Mouse (Mus musculus): ENCODE measurements around the gene Cyp2d26.
A peak's percentile ranks its signal among the peaks of the same experiment; 100 is the strongest.
"Not testable (repeated sequence)": the region's sequence is repeated elsewhere in the genome, so short reads cannot be mapped to it uniquely, and the experiment has no call there.

The Cyp2d26 gene

DNA sequence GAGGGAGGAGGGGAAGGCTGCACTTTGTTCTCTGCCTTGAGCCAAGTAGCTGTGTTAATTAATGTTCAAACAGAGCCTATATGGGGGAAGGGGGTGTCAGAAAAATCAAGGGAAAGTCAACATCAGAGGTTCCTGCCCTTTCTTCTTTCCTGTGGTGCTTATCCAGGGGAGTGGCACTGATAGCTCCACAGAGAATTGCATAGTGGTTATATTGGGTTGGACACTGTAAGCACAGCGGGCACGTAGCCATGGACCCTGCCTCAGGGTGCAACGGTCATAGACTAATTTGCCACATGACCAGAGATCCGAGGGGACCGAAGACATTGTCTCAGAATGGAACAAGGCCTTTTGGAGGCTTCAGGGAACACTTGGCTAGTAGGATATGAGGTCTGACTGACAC lies at the start of gene Cyp2d26:
TSS of gene Cyp2d26 (minus strand) at position 18 of the 400 bp plus-strand sequence.
- no peak for DNase-seq (ENCODE audit: extremely low read depth, low read depth, low spot score)

DNA sequence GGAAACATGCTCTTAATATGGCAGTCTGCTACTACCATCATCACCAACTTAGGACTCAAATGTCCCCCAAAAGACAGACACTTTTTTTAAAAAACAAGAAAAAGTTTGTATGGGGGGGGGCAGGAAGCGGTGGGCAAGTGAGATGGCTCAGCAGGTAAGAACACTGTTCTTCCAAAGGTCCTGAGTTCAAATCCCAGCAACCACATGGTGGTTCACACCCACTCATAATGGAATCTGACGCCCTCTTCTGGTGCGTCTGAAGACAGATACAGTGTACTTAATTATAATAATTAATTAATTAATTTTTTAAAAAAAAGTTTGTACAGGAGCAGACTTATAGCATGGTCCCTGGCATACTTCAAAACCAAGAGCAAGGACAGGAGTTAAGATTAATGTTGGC lies 45.1 kb upstream of the Cyp2d26 start:
- no peak for DNase-seq (ENCODE audit: extremely low read depth, low read depth, low spot score)

DNA sequence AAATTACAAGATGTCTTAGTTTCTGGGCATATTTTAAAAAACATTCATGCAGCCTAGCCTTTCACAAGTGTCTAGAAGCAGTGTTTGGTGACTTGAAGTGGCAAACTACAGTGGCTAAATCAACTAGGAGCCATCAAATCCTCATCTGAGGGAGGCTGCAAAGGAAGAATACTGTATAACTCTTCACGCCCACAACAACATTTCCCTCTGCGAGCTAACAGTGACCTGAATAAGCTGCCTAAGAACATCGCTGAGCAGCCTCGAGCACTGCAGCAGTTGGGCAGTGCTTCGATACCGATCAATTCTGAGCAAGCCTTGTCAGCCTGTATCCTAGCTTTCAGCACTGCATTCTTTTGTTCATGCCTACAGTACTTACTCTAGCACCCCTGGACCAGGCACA lies 35.8 kb upstream of the Cyp2d26 start:
- no peak for DNase-seq (ENCODE audit: extremely low read depth, low read depth, low spot score)

DNA sequence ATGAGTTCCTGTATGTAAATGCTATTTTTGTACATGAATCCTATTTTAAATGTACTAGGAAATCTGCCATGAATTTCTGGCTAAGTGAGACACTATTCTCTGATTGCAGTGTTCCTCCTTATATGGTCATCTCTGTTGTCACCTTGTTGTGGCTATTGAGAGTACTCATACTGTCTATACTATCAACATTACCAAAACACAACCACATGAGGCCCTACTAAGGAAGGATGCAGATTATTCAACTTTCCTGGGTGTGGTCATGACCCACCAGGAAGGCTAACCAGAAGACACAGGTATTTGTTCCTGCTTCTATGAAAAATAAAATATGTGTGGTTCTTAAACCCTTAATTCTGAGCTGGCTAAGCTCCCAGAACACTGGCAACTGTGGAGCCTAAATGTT lies 31.8 kb upstream of the Cyp2d26 start:
- peak; percentile 50 for DNase-seq (ENCODE audit: extremely low read depth, low read depth, low spot score)

DNA sequence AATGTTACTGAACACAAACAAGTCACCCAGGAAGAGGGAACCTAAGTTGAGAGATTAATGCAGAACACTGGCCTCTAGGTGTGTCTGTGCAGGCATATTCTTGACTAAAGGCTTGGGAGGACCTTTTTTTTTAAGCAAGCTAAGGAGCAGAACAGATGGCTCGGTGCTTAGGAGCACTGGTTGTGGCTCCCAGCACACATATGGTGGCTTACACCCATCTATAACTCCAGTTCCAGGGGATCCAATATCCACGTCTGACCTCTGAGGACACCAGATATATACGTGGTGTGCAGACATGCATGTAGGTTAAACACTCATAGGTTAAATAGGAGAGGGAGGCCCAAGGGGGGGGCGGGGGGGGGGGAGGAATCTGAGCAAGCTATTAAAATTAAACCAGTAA lies 28.3 kb upstream of the Cyp2d26 start:
- no peak for DNase-seq (ENCODE audit: extremely low read depth, low read depth, low spot score)

DNA sequence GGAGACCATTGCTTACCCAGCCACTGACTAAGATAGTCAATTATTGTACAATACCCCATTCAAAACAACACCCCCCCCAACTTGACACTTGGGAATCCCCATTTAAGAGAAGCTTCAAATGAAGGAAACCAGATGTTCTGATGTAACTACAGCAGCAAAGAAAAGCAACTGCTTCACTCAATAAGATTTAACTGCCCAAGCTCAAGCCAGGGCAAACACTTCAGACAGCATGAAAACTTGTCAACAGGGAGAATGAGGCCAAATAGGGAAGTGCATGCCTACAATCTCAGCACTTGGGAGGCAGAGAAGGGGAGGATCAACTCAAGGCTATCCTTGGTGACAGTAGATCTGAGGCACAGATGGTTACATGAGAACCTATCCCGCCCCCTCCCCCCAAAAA lies 27.6 kb upstream of the Cyp2d26 start:
- DNase-seq (ENCODE audit: extremely low read depth, low read depth, low spot score) = no peak

DNA sequence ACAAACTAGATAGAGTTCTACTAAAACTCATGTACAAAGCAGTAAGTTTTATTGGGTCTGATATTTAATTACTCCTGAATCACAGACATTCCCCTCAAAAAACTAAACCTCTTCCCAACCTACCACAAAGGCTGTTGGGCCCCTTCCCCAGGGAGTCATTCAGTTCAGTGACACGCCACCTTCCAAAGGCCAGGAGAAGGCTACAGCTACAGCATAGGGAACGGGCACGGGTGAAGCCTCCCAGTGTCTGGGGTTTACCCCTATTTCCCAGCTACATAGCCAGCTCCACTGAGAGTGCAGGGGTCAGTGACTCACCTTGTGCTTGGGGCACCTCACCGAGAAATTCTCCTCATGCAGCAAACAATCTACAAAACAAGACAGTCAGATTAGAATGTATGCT lies 21.2 kb upstream of the Cyp2d26 start:
- no peak for DNase-seq (ENCODE audit: extremely low read depth, low read depth, low spot score)

DNA sequence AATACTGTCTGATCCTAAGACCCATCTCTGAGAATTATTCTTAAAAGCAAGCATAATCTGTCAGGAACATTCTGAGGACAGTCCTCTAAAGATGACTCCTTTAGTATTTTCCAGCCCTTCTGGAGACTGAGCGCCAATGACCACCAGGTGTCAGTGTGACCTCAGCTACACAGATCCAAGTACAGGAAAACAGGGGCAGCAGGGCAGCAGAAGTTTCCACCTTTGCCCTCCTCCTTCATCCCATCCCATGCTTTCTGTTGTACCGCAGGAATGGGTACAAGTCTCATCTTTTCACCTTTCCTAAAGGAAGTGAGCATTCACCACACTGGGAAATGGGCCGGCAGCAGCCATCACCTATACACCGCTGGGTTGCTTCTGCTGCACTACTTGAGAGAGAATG lies 20.7 kb upstream of the Cyp2d26 start:
- no peak for DNase-seq (ENCODE audit: extremely low read depth, low read depth, low spot score)

DNA sequence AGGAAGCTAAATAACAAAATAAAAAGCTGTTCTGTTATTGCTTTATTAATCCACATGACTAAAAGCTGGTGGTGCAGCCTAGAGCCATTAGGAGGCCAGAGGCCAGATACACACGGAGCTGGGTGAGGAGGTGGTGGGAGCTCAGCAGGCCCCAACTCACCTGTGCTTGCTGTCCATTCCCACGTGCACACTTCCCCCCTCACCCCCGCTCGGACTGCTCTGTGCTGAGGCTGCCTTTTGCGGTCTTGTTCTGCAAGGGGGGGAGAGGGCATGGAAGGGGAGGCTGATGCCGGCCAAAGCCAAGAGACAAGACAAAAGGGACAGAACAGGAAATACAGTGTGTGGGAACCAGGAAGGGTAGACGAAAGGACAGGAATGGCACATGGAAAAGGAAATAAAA lies 20.2 kb upstream of the Cyp2d26 start:
- DNase-seq (ENCODE audit: extremely low read depth, low read depth, low spot score) = no peak

DNA sequence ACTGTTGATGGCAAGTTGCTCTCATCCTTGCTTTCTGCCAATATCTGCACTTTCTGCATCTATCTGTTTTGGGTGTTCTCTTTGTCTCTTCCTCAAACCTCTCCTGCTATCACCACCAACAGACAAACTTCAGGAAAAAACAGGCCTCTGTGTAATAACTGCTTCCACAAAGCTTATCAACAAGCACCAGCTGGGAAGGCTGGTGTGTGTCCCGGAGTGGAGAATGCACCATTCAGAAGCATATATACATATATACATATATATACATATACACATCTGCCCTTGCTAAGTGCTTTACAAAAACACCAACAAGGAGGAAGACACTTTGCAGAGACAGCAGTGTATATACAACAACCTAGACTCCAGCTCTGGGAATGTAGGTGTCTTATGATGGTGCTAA lies 16.5 kb upstream of the Cyp2d26 start:
- no peak for DNase-seq (ENCODE audit: extremely low read depth, low read depth, low spot score)

DNA sequence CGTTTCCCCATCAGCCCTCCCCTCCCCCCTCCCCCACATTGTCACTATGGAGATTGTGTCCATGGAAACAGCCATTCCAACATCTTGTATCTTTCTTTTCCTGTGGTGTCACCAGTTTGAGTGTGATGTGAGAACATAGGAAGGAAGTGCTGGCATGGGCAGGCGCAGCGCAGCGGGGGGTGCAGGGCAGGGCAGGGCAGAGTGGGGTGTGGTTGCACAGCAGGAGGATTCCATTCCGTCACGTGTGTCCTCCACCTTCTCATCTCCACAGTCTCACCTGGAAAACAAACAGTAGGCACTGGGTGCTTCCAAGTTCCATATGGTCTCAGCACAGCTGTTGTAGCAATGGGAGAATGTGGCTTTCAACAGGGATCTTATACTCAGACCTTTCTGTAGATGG lies 15.4 kb upstream of the Cyp2d26 start:
- no peak for DNase-seq (ENCODE audit: extremely low read depth, low read depth, low spot score)

DNA sequence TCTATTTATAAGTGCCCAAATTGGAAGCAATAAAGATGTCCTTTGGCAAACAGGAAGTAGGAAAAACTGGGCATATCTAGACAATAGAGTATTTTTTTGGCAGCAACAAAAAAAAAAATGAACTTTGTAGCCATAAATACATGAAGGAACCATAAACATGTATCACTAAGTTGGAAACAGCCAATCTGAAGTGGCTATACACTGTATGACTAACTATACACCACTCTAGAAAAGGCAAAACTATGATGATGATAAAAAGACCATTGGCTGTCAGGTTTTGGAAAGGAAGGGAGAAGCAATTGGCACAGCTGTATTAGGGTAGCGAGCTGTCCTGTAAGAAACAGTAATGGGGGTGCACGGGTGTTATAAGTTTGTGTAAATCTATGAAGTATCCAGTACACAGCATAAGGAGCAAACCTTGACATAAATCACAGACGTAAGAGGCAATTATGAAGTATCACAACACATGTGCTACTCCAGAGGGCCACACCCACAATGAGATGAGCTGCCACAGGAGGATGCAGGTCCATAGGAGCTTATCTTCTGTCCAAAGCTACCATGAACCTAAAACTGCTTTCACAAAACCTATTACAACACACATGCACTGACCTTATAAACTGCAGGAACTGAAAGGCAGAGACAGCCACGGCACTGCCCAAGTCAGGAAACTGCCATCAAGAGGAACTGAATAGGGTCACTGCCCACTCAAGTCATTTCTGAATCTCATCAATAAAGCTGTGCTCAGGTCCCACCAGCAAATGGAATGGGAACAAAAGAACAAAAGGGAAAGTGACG lies 13.1 kb upstream of the Cyp2d26 start:
- no peak for DNase-seq (ENCODE audit: extremely low read depth, low read depth, low spot score)

DNA sequence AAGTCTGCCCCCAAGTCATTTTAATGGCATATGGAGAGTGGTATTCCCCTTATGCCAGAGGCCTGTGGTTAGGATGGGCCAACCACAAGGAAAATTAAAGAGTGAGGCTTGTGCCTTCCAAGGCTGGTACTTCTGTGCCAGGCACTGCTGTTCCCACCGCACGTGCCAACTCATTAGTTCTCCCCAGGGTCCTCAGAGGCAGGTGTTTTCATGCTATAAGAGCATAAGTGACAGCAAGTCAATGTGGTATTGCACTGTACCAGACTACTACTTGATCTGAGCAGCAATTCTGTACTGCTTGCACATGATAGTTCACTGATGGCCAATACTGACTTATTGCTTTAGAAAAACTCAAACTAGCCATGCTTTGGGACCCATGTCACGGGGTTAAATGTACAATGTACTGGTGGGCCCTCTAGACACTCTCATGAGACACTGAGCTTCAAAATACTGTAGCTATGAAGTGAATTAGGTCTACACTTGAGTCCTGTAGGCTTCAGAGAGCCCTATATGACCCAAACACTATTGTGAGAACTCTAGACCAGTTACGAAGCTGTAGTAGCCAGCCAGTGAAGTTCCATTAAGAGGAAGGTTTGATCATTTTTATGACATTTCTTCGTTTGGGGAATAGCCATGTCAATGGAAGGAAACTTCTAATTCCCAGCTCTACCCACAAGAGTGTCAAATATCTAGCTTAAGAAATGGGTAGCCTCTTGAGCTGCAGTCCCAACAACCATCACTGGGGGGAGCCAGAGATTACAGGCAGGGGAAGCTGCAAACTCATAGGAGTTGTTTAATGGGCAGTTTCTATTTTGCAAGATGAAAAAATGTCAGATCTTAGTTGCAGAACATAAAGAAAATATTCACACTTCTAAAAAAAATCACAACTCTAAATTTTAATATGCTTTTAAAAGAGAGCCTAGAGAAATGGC lies 10.9 kb upstream of the Cyp2d26 start:
- no peak for DNase-seq (ENCODE audit: extremely low read depth, low read depth, low spot score)

DNA sequence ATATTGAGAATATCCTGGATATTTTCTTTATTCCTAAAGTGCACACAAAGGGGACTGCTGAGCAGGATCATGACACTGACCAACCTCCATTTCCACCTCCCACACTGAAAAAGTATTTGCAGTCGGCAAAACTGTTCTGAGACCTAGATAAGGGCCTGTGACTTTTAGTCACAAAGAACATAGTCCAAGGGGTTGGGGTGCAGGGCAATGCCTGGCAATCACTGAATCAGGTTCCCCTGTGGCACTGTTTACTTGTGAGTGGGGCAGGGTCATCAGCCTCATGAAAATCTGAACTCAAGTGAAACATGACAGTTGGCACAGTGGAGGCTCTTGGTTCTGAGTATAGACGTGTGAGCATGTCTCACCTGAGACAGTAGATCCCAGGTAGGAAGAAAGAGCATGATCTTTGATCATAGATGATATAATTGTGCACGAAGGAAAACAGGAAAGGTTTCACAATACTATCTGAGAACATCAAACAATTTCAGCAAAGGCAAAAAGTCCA lies 1.9 kb upstream of the Cyp2d26 start:
- no peak for DNase-seq (ENCODE audit: extremely low read depth, low read depth, low spot score)

DNA sequence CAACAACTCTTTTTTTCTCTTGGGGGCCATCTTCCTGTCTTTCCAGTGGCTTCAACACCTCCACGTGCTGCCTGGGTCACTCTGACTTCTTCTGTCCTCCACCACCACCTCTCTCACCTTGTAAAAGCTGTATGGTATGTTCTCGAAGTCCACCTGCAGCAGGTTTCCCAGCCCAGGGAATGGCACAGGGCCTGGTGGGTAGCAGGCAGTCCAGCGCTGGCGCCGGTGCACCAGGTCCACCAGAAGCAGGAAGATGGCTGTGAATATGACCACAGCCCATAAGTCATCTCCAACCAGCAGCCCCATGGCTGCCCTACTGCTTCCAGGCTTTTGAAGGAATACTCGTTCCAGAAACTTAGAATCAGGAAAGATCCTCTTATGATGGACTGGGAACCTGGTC lies 226 bp downstream of the Cyp2d26 start:
- no peak for DNase-seq (ENCODE audit: extremely low read depth, low read depth, low spot score)

DNA sequence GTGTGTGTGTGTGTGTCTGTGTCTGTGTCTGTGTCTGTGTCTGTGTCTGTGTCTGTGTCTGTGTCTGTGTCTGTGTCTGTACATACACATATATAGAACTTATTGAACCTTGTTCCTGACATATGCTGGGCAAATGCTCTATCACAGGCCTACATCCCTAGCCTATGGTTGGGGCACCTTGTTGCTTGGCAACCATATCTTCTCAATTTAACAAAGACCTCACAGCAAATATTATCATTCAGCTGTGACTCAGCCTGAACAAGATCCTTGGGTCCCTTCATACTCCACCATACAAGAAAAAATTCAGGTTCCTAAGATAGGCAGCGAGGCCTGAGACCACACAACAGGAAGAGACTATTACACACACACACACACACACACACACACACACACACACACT lies 640 bp downstream of the Cyp2d26 start:
- DNase-seq (ENCODE audit: extremely low read depth, low read depth, low spot score) = no peak

DNA sequence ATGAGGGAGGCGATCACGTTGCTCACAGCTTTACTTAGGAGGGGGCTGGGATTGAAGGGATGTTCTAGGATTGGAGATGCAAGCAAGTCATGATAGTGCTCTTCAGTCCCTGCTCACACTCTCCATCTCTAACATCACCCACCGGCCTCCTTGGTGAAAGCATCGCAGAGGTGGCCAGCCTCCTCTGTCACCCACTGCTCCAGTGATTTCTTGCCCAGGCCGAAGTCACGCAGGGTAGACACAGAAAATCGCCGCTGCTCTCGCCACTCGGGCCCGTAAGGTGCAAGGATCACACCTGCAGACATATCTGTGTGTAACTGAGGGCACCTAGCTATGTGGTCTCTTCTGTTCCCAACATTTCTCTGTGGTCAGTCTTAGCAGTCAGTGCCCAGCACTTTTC lies 1.5 kb downstream of the Cyp2d26 start:
- no peak for DNase-seq (ENCODE audit: extremely low read depth, low read depth, low spot score)

DNA sequence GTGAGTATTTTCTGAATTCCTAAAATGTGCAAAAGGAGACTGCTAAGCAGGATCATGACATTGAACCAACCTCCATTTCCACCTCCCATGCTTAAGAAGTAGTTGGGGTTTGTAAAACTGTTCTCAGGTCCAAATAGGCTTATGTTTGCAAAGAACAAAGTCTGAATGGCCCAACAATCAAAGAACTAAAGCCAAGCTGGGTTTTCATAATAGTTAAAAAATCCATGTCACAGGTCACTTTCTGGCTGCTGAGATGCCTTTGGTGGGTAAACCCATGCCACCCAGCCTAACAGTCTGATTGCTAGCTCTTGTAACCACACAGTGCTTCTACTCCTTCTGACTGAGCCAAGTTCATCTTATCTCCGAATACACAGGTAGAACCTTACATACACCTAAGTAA lies 9.5 kb downstream of the Cyp2d26 start:
- DNase-seq (ENCODE audit: extremely low read depth, low read depth, low spot score) = no peak

DNA sequence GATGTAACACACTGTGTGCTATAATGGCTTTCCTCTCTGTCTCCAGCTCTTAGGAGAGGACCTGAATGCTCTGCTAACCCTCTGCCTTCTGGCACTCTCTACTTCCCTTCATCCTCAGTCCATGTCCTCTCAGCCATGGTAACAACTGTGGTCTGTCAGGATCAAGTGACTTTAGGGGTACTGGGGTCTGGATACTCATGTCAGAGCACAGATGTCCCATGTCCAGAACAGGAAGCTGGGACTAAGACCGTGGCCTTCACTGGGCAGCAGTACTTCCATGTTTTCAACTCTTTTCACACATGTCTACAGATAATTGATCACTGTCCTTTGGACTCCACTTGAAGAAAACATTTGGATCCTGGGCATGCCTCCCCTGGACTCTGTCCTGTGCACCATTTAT lies 10.3 kb downstream of the Cyp2d26 start:
- DNase-seq (ENCODE audit: extremely low read depth, low read depth, low spot score) = no peak

DNA sequence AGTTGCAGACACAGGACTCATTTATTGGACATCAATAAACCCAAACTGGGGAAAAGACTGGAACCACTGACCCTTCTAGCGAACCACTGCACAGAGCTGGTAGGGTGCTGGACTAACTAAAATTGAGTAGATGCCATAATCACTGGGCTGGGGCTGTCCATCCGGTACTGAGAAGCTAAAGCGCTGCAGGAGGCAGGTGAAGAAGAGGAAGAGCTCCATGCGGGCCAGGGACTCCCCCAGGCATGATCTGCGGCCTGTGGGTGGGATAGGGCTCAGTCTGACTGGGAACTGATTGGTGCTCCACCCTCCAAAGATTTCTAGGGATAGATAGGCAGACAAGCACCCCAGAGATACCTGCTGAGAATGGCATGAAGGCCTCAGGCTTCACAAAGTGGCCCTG lies 16.2 kb downstream of the Cyp2d26 start:
- not testable (repeated sequence) for DNase-seq (ENCODE audit: extremely low read depth, low read depth, low spot score)

DNA sequence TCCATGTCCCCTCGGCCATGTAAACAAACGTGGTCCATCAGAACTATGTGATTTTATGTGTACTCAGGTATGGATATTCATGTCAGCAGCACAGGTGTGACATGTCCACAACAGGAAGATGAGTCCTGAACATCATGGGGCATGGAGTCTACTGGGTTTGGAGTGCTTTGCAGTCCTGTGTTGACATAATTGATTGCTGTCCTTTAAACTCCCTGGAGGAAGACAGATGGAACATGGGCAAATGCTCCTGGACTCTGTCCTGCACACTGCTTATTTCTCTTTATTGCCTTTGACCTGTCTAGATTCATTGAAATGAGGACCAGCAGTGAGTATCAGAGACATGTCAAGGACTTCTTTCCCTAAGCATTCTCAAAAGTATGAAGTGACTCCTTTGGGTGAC lies 28.2 kb downstream of the Cyp2d26 start:
- no peak for DNase-seq (ENCODE audit: extremely low read depth, low read depth, low spot score)

DNA sequence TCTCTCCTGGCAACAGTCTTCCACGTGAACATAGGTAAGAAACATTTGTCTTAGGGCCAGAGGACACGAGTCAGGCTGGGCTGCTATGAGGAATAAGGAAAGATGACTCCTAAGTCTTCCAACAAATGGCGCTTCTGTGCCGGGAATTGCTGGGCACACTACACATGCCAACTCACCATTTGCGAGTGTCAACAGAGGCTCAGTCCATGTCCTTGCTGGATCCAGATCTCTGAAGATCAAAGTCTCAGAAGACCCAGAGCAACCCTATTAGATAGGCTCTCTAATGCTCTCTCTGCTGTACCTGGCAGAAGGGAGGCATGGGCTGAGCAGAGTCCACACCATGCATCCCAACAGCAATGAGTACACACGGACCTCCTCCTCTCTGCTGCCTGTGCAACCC lies 29.2 kb downstream of the Cyp2d26 start:
- DNase-seq (ENCODE audit: extremely low read depth, low read depth, low spot score) = no peak

All from fat pad, adult 2 months (tissue).